Mouse (Mus musculus): ENCODE data around the gene Tbc1d8. TPM values are rescaled to one million over a fixed set of nuclear protein-coding genes. Genes with fewer than 3 reads are reported as not detected.

Tbc1d8 gene
- polyA plus RNA-seq, 1 experiment from 2014 or later, result 4.2 TPM

DNA sequence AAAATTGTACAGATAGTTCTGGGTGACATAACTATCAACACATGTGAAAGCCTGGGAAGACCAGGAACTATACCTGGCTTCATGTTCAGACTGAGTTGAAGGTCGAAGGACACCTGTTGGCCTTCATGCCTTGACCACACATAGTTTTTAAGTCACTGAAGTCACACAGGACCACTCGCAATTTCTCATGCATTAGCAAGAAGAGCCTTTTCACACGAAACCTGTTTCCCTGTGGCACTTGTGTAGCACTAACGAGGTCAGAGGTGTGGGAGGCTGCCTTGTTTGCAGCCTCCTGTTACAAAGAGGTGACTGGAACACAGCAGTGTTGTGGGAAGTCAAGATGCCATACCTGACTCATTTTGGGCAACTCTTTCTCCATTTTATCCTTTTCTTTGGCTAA is 105.2 kb downstream of the Tbc1d8 start:
- Histone ChIP-seq H3K9me3 (ENCODE audit: control insufficient read depth) (no peaks in the 10 kb centered on the region), H3K4me3 (ENCODE audit: low read depth, low read length) (no peak overlapping the region), H3K4me2 (replicated peaks; ENCODE audit: low read depth) (no peak overlapping the region), H3K4me1 (replicated peaks; ENCODE audit: control insufficient read depth, insufficient read depth, low read length) (no peaks in the 10 kb centered on the region; the same call in 1 of the 2 replicates), H3K27ac (ENCODE audit: low read depth, low read length) (no peak overlapping the region), H3K36me3 (ENCODE audit: control insufficient read depth, insufficient read depth) (peaks cover 58% of the 10 kb centered on the region), H3K9ac (ENCODE audit: low read depth, low read length) (no peak overlapping the region), H3K27me3 (replicated peaks; ENCODE audit: control insufficient read depth, insufficient read depth, low read length) (no peaks in the 10 kb centered on the region)
- no peak for ATAC-seq
- 81% methylated on average over 4 of the region's 4 CpGs for WGBS
- TF ChIP-seq CTCF (IDR thresholded peaks at IDR 0.05; ENCODE audit: low read depth), result no peak

DNA sequence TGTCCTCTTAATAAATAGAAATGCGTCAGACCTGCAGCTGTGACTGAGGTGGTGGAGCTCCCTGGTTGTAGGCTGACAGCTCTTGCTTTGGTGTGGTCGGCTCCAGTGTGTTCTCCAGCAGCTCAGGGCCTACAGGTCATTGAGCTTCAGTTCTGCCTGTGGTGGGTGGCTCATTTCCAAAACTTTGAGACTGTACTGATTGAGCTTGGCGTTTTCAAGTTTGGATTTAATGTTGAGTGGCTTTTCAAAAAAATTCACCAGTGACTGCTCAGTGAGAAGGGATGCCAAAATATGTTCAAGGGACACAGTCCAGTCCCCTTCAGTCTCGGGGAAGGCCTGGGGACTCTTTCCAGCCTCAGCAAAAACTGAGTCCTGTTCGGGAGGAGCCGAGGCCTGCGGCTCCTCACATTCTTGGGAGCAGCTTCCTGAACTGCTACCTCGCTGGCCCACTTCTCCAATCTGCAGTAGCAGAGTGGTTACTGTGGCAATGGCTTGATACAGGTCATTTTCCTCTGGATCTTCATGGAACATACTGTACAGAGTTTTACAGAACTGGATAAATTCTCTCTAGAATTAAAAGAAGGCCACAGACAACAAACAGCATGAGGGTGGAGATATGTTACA is 106.2 kb downstream of the Tbc1d8 start:
- Histone ChIP-seq H3K9me3 (ENCODE audit: control insufficient read depth) (no peaks in the 10 kb centered on the region), H3K4me2 (replicated peaks; ENCODE audit: low read depth) (no peak overlapping the region), H3K4me3 (ENCODE audit: low read depth, low read length) (no peak overlapping the region), H3K9ac (ENCODE audit: low read depth, low read length) (no peak overlapping the region), H3K36me3 (ENCODE audit: control insufficient read depth, insufficient read depth) (peaks cover 54% of the 10 kb centered on the region), H3K4me1 (replicated peaks; ENCODE audit: control insufficient read depth, insufficient read depth, low read length) (no peaks in the 10 kb centered on the region; the same call in 1 of the 2 replicates), H3K27me3 (replicated peaks; ENCODE audit: control insufficient read depth, insufficient read depth, low read length) (no peaks in the 10 kb centered on the region), H3K27ac (ENCODE audit: low read depth, low read length) (0 out of 2 replicates have a peak overlapping the region, but pooled peaks have one; percentile 7)
- no peak for TF ChIP-seq CTCF (IDR thresholded peaks at IDR 0.05; ENCODE audit: low read depth)
- 74% methylated on average over 8 of the region's 8 CpGs for WGBS
- ATAC-seq, result no peak

DNA sequence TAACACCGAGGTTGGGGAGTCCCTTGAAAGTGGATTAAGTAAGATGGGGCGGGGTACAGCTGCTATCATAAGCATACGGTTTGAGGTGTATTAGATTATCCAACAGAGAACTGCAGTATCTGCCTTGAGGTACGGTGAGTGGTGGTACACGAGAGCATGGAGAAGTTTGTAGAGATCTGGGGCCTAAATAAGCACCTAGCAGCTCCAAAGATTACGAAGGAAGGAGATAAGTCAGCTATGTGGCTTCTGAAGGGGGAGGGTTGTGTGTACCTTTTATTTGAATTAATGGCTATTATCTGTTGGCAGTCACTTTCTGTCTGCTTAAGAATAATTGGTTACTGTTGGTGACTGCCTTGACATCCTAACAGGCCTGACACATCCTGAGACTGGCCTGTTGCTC is 108.1 kb downstream of the Tbc1d8 start:
- H3K27ac ChIP-seq (ENCODE audit: low read depth, low read length), result no peak overlapping the region
- no peaks in the 10 kb centered on the region; the same call in 1 of the 2 replicates for H3K4me1 ChIP-seq (replicated peaks; ENCODE audit: control insufficient read depth, insufficient read depth, low read length)
- H3K4me3 ChIP-seq (ENCODE audit: low read depth, low read length), result no peak overlapping the region
- no peaks in the 10 kb centered on the region for H3K27me3 ChIP-seq (replicated peaks; ENCODE audit: control insufficient read depth, insufficient read depth, low read length)
- no peak overlapping the region for H3K9ac ChIP-seq (ENCODE audit: low read depth, low read length)
- no peak for ATAC-seq
- no peaks in the 10 kb centered on the region for H3K9me3 ChIP-seq (ENCODE audit: control insufficient read depth)
- peaks cover 50% of the 10 kb centered on the region for H3K36me3 ChIP-seq (ENCODE audit: control insufficient read depth, insufficient read depth)
- no peak for TF ChIP-seq CTCF (IDR thresholded peaks at IDR 0.05; ENCODE audit: low read depth)
- H3K4me2 ChIP-seq (replicated peaks; ENCODE audit: low read depth), result no peak overlapping the region
- WGBS, result 63% methylated on average over 6 of the region's 6 CpGs

DNA sequence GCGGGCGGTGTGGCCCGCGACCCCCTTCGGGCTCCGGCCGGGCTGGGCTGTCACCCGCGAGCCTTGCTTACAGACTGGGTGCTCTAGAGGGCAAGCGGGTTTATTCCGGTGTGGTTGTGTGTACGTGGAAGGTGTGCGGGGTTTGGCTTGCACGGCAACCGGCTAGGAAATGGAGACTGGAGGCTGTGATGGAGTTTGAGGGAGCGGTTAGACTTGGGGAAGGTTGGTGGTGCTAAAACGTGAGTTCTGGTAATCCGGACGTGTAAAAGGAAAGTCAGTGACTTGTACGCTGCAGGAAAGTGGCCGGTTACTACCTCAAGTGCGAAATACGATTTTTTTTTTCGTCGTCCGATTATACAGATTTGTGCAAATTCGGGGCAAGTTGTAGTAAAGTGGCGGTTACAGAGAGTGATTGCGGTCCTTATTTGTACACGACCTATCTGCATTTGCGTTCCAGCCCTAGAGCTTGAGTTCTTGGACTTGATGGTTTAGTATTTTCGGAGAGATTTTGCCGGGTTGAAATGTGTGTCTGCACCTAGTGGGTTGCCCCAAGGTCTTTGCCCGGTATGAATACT is 110.2 kb downstream of the Tbc1d8 start:
- Histone ChIP-seq H3K9me3 (ENCODE audit: control insufficient read depth) (no peaks in the 10 kb centered on the region), H3K36me3 (ENCODE audit: control insufficient read depth, insufficient read depth) (peaks cover 36% of the 10 kb centered on the region), H3K4me2 (replicated peaks; ENCODE audit: low read depth) (peak overlapping the region; percentile 70), H3K27me3 (replicated peaks; ENCODE audit: control insufficient read depth, insufficient read depth, low read length) (no peaks in the 10 kb centered on the region), H3K9ac (ENCODE audit: low read depth, low read length) (peak overlapping the region; percentile 93), H3K27ac (ENCODE audit: low read depth, low read length) (peak overlapping the region; percentile 90), H3K4me1 (replicated peaks; ENCODE audit: control insufficient read depth, insufficient read depth, low read length) (no peaks in the 10 kb centered on the region; the same call in 1 of the 2 replicates), H3K4me3 (ENCODE audit: low read depth, low read length) (peak overlapping the region; percentile 74)
- ATAC-seq, result peak; percentile 48
- WGBS, result under 1% methylated on average over 34 of the region's 34 CpGs
- TF ChIP-seq CTCF (IDR thresholded peaks at IDR 0.05; ENCODE audit: low read depth), result no peak

DNA sequence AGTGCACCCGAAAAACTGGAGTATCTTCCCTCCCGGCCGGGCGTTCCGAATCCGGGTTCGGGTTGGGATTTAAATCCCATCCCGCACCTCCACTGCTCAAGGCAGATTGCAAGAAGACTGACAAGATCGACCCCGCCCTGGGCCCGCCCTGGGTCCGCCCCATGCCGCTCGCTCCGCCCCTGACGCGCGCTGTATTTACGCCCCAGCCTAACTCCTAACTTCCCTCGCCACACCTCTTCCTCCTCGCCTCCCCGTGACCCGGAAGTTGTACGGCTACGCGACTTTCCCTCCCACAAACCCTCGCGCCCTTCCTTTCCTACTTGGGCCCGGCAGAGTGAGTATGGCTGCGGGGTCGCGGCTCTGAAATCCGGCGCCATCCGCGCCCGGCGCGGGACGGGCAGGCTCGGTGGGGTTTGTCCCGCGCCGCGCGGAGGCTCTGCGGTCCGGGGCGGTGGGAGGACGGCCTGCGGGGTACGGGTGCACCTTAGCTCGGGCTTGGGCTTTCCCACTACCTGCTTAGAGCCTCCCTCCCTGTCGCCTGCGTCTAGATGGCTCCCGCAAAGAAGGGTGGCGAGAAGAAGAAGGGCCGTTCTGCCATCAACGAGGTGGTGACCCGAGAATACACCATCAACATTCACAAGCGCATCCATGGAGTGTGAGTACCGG is 110.8 kb downstream of the Tbc1d8 start, which contains the start of gene Rpl31:
TSS of gene Rpl31 (plus strand) at position 242 of the 666 bp plus-strand sequence.
- H3K27me3 ChIP-seq (replicated peaks; ENCODE audit: control insufficient read depth, insufficient read depth, low read length), result no peaks in the 10 kb centered on the region
- peak; percentile 99 for ATAC-seq
- peak within 1 kb of the TSS; percentile 74 for H3K4me3 ChIP-seq (ENCODE audit: low read depth, low read length)
- H3K9ac ChIP-seq (ENCODE audit: low read depth, low read length), result peak within 1 kb of the TSS; percentile 93
- H3K27ac ChIP-seq (ENCODE audit: low read depth, low read length), result peak within 1 kb of the TSS; percentile 90
- H3K9me3 ChIP-seq (ENCODE audit: control insufficient read depth), result no peaks in the 10 kb centered on the region
- no peak for TF ChIP-seq CTCF (IDR thresholded peaks at IDR 0.05; ENCODE audit: low read depth)
- H3K4me2 ChIP-seq (replicated peaks; ENCODE audit: low read depth), result peak within 1 kb of the TSS; percentile 70
- no peaks in the 10 kb centered on the region; the same call in 1 of the 2 replicates for H3K4me1 ChIP-seq (replicated peaks; ENCODE audit: control insufficient read depth, insufficient read depth, low read length)
- WGBS, result under 1% methylated on average over 62 of the region's 62 CpGs
- peaks cover 29% of the 10 kb centered on the region for H3K36me3 ChIP-seq (ENCODE audit: control insufficient read depth, insufficient read depth)

DNA sequence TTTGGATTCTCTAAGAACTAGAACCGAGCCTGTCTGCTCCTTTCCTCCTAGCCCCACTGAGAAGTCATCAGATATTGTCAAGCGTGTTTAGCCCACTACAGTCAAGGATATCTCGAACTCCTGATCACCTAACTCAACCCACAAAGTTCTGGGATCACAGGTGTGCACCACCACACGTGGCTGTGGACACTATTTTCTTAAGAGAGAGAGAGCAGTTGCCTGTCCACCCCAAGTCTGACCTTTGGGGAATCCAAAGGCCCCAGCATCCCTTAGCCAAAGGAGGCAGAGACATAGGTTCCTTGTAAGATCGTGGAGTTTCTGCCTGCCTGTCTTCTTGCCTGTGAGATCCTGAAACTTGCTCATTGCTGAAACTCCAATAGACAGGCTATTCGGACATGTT is 111.5 kb downstream of the Tbc1d8 start:
- ATAC-seq, result no peak
- no peak for TF ChIP-seq CTCF (IDR thresholded peaks at IDR 0.05; ENCODE audit: low read depth)

More for the DNA sequence above, 111.5 kb downstream of the Tbc1d8 start:
- Histone ChIP-seq H3K27ac (ENCODE audit: low read depth, low read length) (no peak overlapping the region), H3K4me2 (replicated peaks; ENCODE audit: low read depth) (peak overlapping the region; percentile 65), H3K9ac (ENCODE audit: low read depth, low read length) (peak overlapping the region; percentile 46), H3K4me3 (ENCODE audit: low read depth, low read length) (peak overlapping the region; percentile 74), H3K4me1 (replicated peaks; ENCODE audit: control insufficient read depth, insufficient read depth, low read length) (no peaks in the 10 kb centered on the region; the same call in 1 of the 2 replicates), H3K36me3 (ENCODE audit: control insufficient read depth, insufficient read depth) (peaks cover 22% of the 10 kb centered on the region), H3K9me3 (ENCODE audit: control insufficient read depth) (no peaks in the 10 kb centered on the region), H3K27me3 (replicated peaks; ENCODE audit: control insufficient read depth, insufficient read depth, low read length) (no peaks in the 10 kb centered on the region)
- 32% methylated on average over 6 of the region's 6 CpGs for WGBS
